Mouse (Mus musculus) G1E (cell line): ENCODE measurements at regions not wholly inside any gene's neighbourhood (a gene's known extent, or its start where the extent isn't known, plus 50 kb on each side); places are given as distances from the start of the nearest gene placed in this dataset.
"Not testable (repeated sequence)": the region's sequence is repeated elsewhere in the genome, so short reads cannot be mapped to it uniquely, and the experiment has no call there.

Experiments used
- ATAC-seq: 2 replicates; pipeline ENCODE4 v1.8.0; 2016; ENCODE audit warnings: mild to moderate bottlenecking; ENCODE audit not compliant: insufficient number of reproducible peaks, poor library complexity, low FRiP score, severe bottlenecking; ENCODE audit errors: extremely low read depth
- DNase-seq: peaks from one replicate; pipeline ENCODE4 v3.0.0; 2012; ENCODE audit warnings: low spot score
- H3K27me3 ChIP-seq: 2 replicates; pipeline ENCODE4 v1.6.1; 2012; ENCODE audit warnings: mild to moderate bottlenecking, low read length, inconsistent platforms; ENCODE audit not compliant: insufficient read depth
- H3K36me3 ChIP-seq: replicated peaks from 2 replicates; pipeline ENCODE3; 2012; ENCODE audit warnings: mild to moderate bottlenecking, inconsistent platforms
- H3K4me1 ChIP-seq: 2 replicates; pipeline ENCODE4 v1.6.1; 2012; ENCODE audit warnings: low read depth, low read length, inconsistent platforms, mixed read lengths; ENCODE audit not compliant: insufficient read depth
- H3K4me3 ChIP-seq: 2 replicates; pipeline ENCODE4 v1.5.1; 2012; ENCODE audit warnings: low read depth, mild to moderate bottlenecking, inconsistent platforms, low read length, moderate library complexity, mixed read lengths
- H3K9me3 ChIP-seq: replicated peaks from 2 replicates; pipeline ENCODE4 v1.6.1; 2012; ENCODE audit warnings: inconsistent platforms
- CTCF ChIP-seq: IDR thresholded peaks from 2 replicates; pipeline ENCODE4 v1.5.1; 2012; ENCODE audit warnings: low read depth, low read length, inconsistent platforms, mixed read lengths
- GATA1 ChIP-seq: IDR thresholded peaks from 2 replicates; pipeline ENCODE4 v1.6.1; 2012; ENCODE audit warnings: borderline replicate concordance, low read length, inconsistent platforms, mixed read lengths
- GATA2 ChIP-seq: IDR thresholded peaks from 2 replicates; pipeline ENCODE4 v1.6.1; 2012; ENCODE audit warnings: low read depth, low read length, inconsistent platforms, borderline replicate concordance
- POLR2AphosphoS5 ChIP-seq: IDR thresholded peaks from 2 replicates; pipeline ENCODE4 v1.6.1; 2012; ENCODE audit warnings: low read depth, low read length, inconsistent platforms; ENCODE audit not compliant: insufficient replicate concordance
- TAL1 ChIP-seq: conservative IDR thresholded peaks from 2 replicates; pipeline ENCODE4 v1.6.1; 2012; ENCODE audit warnings: low read depth, low read length, inconsistent platforms, mixed read lengths

GRCm38 (mm10) chr5:77762426-77763042 lies 354.7 kb upstream of the Igfbp7 start:
- H3K9me3 ChIP-seq, result peaks cover 9% of the 10 kb centered on the region
- DNase-seq (no peak), ATAC-seq (no peak)
- no peak for TF ChIP-seq POLR2AphosphoS5
- H3K27me3 ChIP-seq, result no peaks in the 10 kb centered on the region
- H3K36me3 ChIP-seq, result no peaks in the 10 kb centered on the region
- no peak overlapping the region for H3K4me3 ChIP-seq
- H3K4me1 ChIP-seq, result no peaks in the 10 kb centered on the region

- DNase-seq, result no peak
- no peaks in the 10 kb centered on the region for H3K4me1 ChIP-seq
- no peak overlapping the region for H3K4me3 ChIP-seq
- H3K27me3 ChIP-seq, result no peaks in the 10 kb centered on the region
- TF ChIP-seq GATA1 (no peak), TAL1 (no peak), CTCF (no peak), GATA2 (no peak), POLR2AphosphoS5 (no peak)
- no peak for ATAC-seq
- peaks cover 13% of the 10 kb centered on the region for H3K9me3 ChIP-seq
- no peaks in the 10 kb centered on the region for H3K36me3 ChIP-seq
These were observed 354.2 kb upstream of the Igfbp7 start for GRCm38 (mm10) chr5:77762013-77762412.

GRCm38 (mm10) chr5:77748933-77749332 lies 341.1 kb upstream of the Igfbp7 start:
- peaks cover 8% of the 10 kb centered on the region for H3K9me3 ChIP-seq

GRCm38 (mm10) chr5:77746604-77747003 lies 338.8 kb upstream of the Igfbp7 start:
- no peak for ATAC-seq
- TF ChIP-seq GATA2 (no peak), CTCF (no peak), GATA1 (no peak), TAL1 (no peak), POLR2AphosphoS5 (no peak)
- Histone ChIP-seq H3K4me1 (no peaks in the 10 kb centered on the region), H3K9me3 (peaks cover 13% of the 10 kb centered on the region), H3K27me3 (no peaks in the 10 kb centered on the region), H3K4me3 (no peak overlapping the region), H3K36me3 (no peaks in the 10 kb centered on the region)
- no peak for DNase-seq

More at GRCm38 (mm10) chr5:77748933-77749332, 341.1 kb upstream of the Igfbp7 start:
- Histone ChIP-seq H3K4me1 (no peaks in the 10 kb centered on the region), H3K36me3 (no peaks in the 10 kb centered on the region), H3K4me3 (no peak overlapping the region), H3K27me3 (no peaks in the 10 kb centered on the region)
- DNase-seq (no peak), ATAC-seq (no peak)
- TF ChIP-seq GATA1 (no peak), CTCF (no peak), TAL1 (no peak), POLR2AphosphoS5 (no peak)

- Histone ChIP-seq H3K36me3 (no peaks in the 10 kb centered on the region), H3K4me3 (no peak overlapping the region), H3K4me1 (no peaks in the 10 kb centered on the region), H3K9me3 (peaks cover 13% of the 10 kb centered on the region; the same call in 1 of the 2 replicates), H3K27me3 (no peaks in the 10 kb centered on the region)
- ATAC-seq (no peak), DNase-seq (no peak)
- TF ChIP-seq GATA2 (no peak), CTCF (no peak), GATA1 (no peak), TAL1 (no peak)
These were observed 335.6 kb upstream of the Igfbp7 start for GRCm38 (mm10) chr5:77743467-77743866.

- not testable (repeated sequence) for H3K36me3 ChIP-seq, H3K4me3 ChIP-seq, H3K4me1 ChIP-seq, DNase-seq, H3K27me3 ChIP-seq, ATAC-seq
- H3K9me3 ChIP-seq, result peaks cover 11% of the 10 kb centered on the region
These were observed 322.4 kb upstream of the Igfbp7 start for GRCm38 (mm10) chr5:77730286-77730685.

- DNase-seq (no peak), ATAC-seq (no peak)
- TF ChIP-seq CTCF, result no peak
- TF ChIP-seq GATA1, result no peak
- no peak for TF ChIP-seq GATA2
- TF ChIP-seq TAL1, result no peak
- TF ChIP-seq POLR2AphosphoS5, result no peak
These were observed 273.8 kb upstream of the Igfbp7 start for GRCm38 (mm10) chr5:77681592-77681991.

More at GRCm38 (mm10) chr5:77681592-77681991, 273.8 kb upstream of the Igfbp7 start:
- H3K27me3 ChIP-seq, result no peaks in the 10 kb centered on the region
- no peaks in the 10 kb centered on the region for H3K36me3 ChIP-seq
- no peak overlapping the region for H3K4me3 ChIP-seq
- no peaks in the 10 kb centered on the region for H3K4me1 ChIP-seq
- peaks cover 29% of the 10 kb centered on the region for H3K9me3 ChIP-seq
